Mouse (Mus musculus): ENCODE measurements around the gene Neurog2. TPM values are rescaled to one million over a fixed set of nuclear protein-coding genes. Genes with fewer than 3 reads are reported as not detected.

The Neurog2 gene
- not detected in 2 replicates for polyA plus RNA-seq (2015; fragmentation: Nextera tagmentation; extraction: Ambion mirVana)

DNA sequence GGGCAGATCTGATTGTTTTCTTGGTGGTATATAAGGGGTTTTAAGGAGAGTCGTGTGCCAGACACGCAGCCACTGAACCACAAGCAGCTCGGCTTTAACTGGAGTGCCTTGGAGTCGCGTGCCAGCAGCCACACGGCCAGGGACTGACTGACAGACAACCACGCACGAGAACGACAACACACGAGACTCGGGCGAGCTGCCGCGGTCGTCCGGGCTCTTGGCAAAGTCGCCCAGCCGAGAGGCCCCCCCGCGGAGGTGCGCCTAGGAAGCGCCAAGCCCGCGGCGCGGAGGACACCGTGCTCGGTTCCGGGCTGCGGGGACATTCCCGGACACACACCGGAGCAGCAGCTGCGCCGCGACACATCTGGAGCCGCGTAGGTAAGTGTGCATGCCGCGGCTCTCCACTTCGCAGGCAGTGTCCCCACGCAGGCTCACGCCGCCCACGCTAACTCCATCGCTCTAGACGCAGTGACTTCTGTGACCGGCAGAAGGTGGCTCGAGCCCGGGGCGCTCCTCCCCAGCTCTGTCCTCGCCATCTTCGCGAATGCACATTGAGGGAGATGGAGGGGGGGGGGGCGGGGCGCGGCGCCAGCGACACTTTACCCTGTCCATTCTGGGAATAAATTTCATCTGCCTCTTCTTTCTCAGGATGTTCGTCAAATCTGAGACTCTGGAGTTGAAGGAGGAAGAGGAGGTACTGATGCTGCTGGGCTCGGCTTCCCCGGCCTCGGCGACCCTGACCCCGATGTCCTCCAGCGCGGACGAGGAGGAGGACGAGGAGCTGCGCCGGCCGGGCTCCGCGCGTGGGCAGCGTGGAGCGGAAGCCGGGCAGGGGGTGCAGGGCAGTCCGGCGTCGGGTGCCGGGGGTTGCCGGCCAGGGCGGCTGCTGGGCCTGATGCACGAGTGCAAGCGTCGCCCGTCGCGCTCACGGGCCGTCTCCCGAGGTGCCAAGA, at the start of gene Neurog2:
Gene Neurog2, plus strand, starts transcription at position 56 of the 953 bp plus-strand sequence.
- Histone ChIP-seq H3K4me1 (replicated peaks; ENCODE audit: control insufficient read depth, insufficient read depth, low read length) (peaks cover 8% of the 10 kb centered on the region; the same call in 1 of the 2 replicates), H3K4me2 (replicated peaks; ENCODE audit: low read depth) (peak within 1 kb of the TSS; percentile 78), H3K9ac (ENCODE audit: low read depth, low read length) (no peak within 1 kb of the TSS), H3K27me3 (replicated peaks; ENCODE audit: control insufficient read depth, insufficient read depth, low read length) (peaks cover 93% of the 10 kb centered on the region), H3K4me3 (ENCODE audit: low read depth, low read length) (peak within 1 kb of the TSS; percentile 46), H3K36me3 (ENCODE audit: control insufficient read depth, insufficient read depth) (no peaks in the 10 kb centered on the region), H3K27ac (ENCODE audit: low read depth, low read length) (no peak within 1 kb of the TSS), H3K9me3 (ENCODE audit: control insufficient read depth) (no peaks in the 10 kb centered on the region)
- no peak for TF ChIP-seq CTCF (IDR thresholded peaks at IDR 0.05; ENCODE audit: low read depth)
- ATAC-seq = 0 out of 2 replicates have a peak, but pooled peaks have one; percentile 20
- WGBS = under 1% methylated on average over 90 of the region's 92 CpGs

DNA sequence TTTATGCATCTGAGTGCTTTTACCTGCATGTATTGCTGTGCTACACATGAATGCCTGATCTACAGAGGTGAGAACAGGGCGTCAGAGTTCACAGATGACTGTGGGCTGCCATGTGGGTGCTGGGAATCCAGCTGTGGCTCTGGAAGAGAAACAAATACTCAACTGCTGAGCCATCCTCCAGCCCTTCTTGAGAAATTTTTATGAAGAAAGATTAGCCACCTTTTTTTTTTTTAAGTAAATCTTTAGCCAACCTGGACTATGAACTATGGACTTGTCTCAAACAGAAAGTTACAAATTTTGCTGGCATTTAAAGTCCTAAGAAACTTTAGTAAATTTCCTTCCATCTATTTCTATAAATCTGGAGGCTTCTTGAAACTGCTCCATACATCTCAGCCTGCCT, 35.8 kb upstream of the Neurog2 start:
- no peak overlapping the region; the same call in 1 of the 2 replicates for H3K27ac ChIP-seq (ENCODE audit: low read depth, low read length)
- 0 out of 2 replicates have a peak, but pooled peaks have one; percentile 47 for ATAC-seq
- no peak for TF ChIP-seq CTCF (IDR thresholded peaks at IDR 0.05; ENCODE audit: low read depth)
- H3K4me2 ChIP-seq (replicated peaks; ENCODE audit: low read depth) = no peak overlapping the region
- H3K4me3 ChIP-seq (ENCODE audit: low read depth, low read length) = no peak overlapping the region
- no peaks in the 10 kb centered on the region for H3K9me3 ChIP-seq (ENCODE audit: control insufficient read depth)
- H3K36me3 ChIP-seq (ENCODE audit: control insufficient read depth, insufficient read depth) = peaks cover 9% of the 10 kb centered on the region; the same call in 1 of the 2 replicates
- no peaks in the 10 kb centered on the region for H3K27me3 ChIP-seq (replicated peaks; ENCODE audit: control insufficient read depth, insufficient read depth, low read length)
- H3K9ac ChIP-seq (ENCODE audit: low read depth, low read length) = no peak overlapping the region
- no peaks in the 10 kb centered on the region for H3K4me1 ChIP-seq (replicated peaks; ENCODE audit: control insufficient read depth, insufficient read depth, low read length)
- 63% methylated on average over 1 of the region's 1 CpGs for WGBS

DNA sequence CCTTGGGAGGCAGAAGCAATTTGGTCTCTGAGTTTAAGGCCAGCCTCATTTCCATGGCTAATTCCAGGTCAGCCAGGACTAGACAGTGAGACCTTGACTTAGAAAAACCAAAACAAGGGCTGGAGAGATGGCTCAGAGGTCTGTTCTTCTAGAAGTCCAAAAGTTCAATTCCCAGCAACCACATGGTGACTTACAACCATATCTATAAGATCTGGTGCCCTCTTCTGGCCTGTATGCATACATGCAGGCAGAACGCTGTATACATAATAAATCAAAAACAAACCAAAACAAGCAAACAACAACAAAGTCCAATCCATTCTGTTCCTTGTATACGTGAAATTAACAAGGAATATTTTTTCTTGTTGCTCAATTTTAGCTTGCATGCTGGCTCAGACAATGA, 24.8 kb upstream of the Neurog2 start:
- no peaks in the 10 kb centered on the region for H3K4me1 ChIP-seq (replicated peaks; ENCODE audit: control insufficient read depth, insufficient read depth, low read length)
- H3K4me3 ChIP-seq (ENCODE audit: low read depth, low read length) = no peak overlapping the region
- H3K9ac ChIP-seq (ENCODE audit: low read depth, low read length) = no peak overlapping the region
- WGBS = 88% methylated on average over 2 of the region's 2 CpGs
- no peaks in the 10 kb centered on the region for H3K9me3 ChIP-seq (ENCODE audit: control insufficient read depth)
- no peak overlapping the region for H3K4me2 ChIP-seq (replicated peaks; ENCODE audit: low read depth)
- no peak for ATAC-seq
- peaks cover 3% of the 10 kb centered on the region for H3K36me3 ChIP-seq (ENCODE audit: control insufficient read depth, insufficient read depth)
- H3K27ac ChIP-seq (ENCODE audit: low read depth, low read length) = no peak overlapping the region
- H3K27me3 ChIP-seq (replicated peaks; ENCODE audit: control insufficient read depth, insufficient read depth, low read length) = no peaks in the 10 kb centered on the region
- peak; percentile 64 for TF ChIP-seq CTCF (IDR thresholded peaks at IDR 0.05; ENCODE audit: low read depth)

DNA sequence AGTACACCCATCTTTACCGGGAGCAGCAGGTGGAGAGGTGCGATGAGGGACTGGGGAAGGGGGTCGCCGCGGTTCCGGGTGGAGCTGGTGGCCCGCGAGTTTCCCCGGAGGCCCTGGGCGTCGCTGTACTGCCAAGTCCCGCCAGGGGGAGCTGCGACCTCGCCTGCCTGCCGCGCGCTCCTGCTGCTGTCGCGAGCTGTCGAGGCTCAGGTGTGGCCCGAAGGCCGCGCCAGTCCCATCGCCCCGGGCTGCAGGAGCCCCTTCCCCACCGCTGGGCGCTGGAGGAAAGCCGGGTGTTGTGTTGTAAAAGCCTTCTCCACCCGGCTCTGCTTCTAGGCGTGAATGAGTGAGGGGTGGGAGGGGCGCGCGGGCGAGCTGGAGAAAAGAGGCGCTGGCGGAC, 7.6 kb upstream of the Neurog2 start:
- under 1% methylated on average over 36 of the region's 36 CpGs for WGBS
- no peaks in the 10 kb centered on the region for H3K36me3 ChIP-seq (ENCODE audit: control insufficient read depth, insufficient read depth)
- peak overlapping the region; percentile 23 for H3K4me3 ChIP-seq (ENCODE audit: low read depth, low read length)
- ATAC-seq = peak; percentile 61
- H3K27me3 ChIP-seq (replicated peaks; ENCODE audit: control insufficient read depth, insufficient read depth, low read length) = peaks cover 59% of the 10 kb centered on the region
- TF ChIP-seq CTCF (IDR thresholded peaks at IDR 0.05; ENCODE audit: low read depth) = peak; percentile 98
- H3K27ac ChIP-seq (ENCODE audit: low read depth, low read length) = no peak overlapping the region
- peak overlapping the region; percentile 55 for H3K4me2 ChIP-seq (replicated peaks; ENCODE audit: low read depth)
- no peaks in the 10 kb centered on the region for H3K9me3 ChIP-seq (ENCODE audit: control insufficient read depth)
- H3K9ac ChIP-seq (ENCODE audit: low read depth, low read length) = no peak overlapping the region
- H3K4me1 ChIP-seq (replicated peaks; ENCODE audit: control insufficient read depth, insufficient read depth, low read length) = no peaks in the 10 kb centered on the region; the same call in 1 of the 2 replicates

DNA sequence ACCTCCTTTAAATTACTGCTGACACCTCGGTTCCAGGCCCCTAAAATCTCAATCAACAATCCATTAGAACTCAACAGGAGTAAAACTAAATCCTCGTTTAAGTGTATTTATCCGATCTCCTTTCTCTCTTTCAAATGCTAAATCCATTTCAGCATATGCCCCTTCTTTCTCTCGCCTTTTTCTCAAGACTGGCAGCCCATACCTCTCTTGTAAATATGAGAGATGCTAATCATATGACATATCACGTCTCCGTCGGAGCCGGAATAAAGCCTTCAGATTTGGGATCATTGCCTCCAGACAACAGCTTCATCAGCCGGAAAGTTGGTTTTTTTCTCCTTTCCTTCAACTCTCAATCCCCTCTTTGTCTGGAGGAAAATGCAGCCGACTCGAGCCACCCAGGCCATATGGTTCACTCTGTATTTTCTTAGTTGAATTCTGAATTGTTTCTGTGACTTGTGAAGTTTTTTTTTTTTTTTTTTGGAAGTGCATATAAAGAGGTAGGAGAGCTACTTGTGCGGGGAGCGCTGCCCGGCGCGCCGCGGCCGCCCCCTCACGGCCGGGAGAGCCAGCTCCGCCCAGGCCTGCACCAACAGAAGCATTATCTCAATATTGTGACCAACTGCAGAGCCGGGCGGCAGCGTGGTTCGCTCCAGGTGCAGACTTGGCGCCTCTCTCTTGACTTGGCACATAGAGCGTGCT, 7.1 kb upstream of the Neurog2 start:
- no peaks in the 10 kb centered on the region; the same call in 1 of the 2 replicates for H3K4me1 ChIP-seq (replicated peaks; ENCODE audit: control insufficient read depth, insufficient read depth, low read length)
- 3% methylated on average over 28 of the region's 28 CpGs for WGBS
- TF ChIP-seq CTCF (IDR thresholded peaks at IDR 0.05; ENCODE audit: low read depth) = peak; percentile 24; the same call in 1 of the 2 replicates
- no peaks in the 10 kb centered on the region for H3K36me3 ChIP-seq (ENCODE audit: control insufficient read depth, insufficient read depth)
- H3K27ac ChIP-seq (ENCODE audit: low read depth, low read length) = no peak overlapping the region
- no peak for ATAC-seq
- peak overlapping the region; percentile 23 for H3K4me3 ChIP-seq (ENCODE audit: low read depth, low read length)
- peaks cover 65% of the 10 kb centered on the region for H3K27me3 ChIP-seq (replicated peaks; ENCODE audit: control insufficient read depth, insufficient read depth, low read length)
- H3K4me2 ChIP-seq (replicated peaks; ENCODE audit: low read depth) = peak overlapping the region; percentile 55
- no peak overlapping the region for H3K9ac ChIP-seq (ENCODE audit: low read depth, low read length)
- H3K9me3 ChIP-seq (ENCODE audit: control insufficient read depth) = no peaks in the 10 kb centered on the region

DNA sequence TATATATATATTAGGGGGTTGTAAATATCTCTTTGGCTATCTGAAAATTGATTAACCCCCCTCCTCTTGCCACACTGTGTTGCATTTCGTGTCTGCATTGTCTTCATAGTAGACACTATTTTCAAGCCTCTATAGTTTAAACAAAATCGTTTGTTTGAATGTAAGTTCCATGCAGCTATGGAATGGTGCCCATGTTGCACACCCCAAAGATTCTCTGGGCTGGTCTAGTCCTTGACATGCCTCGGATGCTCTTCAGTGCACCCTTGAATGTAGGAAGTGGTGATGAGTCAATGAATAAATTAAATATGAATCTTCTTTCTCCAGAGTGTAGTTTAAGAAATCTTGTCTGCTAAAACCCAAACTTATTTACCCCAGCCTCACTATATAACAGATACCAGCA, 6.4 kb upstream of the Neurog2 start:
- H3K4me3 ChIP-seq (ENCODE audit: low read depth, low read length) = no peak overlapping the region
- no peaks in the 10 kb centered on the region for H3K36me3 ChIP-seq (ENCODE audit: control insufficient read depth, insufficient read depth)
- no peak overlapping the region for H3K4me2 ChIP-seq (replicated peaks; ENCODE audit: low read depth)
- no peaks in the 10 kb centered on the region for H3K9me3 ChIP-seq (ENCODE audit: control insufficient read depth)
- WGBS = 8% methylated on average over 3 of the region's 3 CpGs
- H3K27ac ChIP-seq (ENCODE audit: low read depth, low read length) = no peak overlapping the region
- no peak overlapping the region for H3K9ac ChIP-seq (ENCODE audit: low read depth, low read length)
- peaks cover 72% of the 10 kb centered on the region for H3K27me3 ChIP-seq (replicated peaks; ENCODE audit: control insufficient read depth, insufficient read depth, low read length)
- ATAC-seq = no peak
- H3K4me1 ChIP-seq (replicated peaks; ENCODE audit: control insufficient read depth, insufficient read depth, low read length) = no peaks in the 10 kb centered on the region; the same call in 1 of the 2 replicates
- no peak for TF ChIP-seq CTCF (IDR thresholded peaks at IDR 0.05; ENCODE audit: low read depth)

Measured in intestine, postnatal 0 days (tissue).